Mouse (Mus musculus) frontal cortex, adult (tissue): ENCODE data around the gene Atp5f1.
"Not testable (repeated sequence)": the region's sequence is repeated elsewhere in the genome, so short reads cannot be mapped to it uniquely, and the experiment has no call there.

ENCODE experiments used
- ATAC-seq: cut with Nextera tagmentation; 2 replicates; pipeline ENCODE4 v1.9.2; 2017; ENCODE audit warnings: mild to moderate bottlenecking, moderate library complexity, mixed read lengths; ENCODE audit not compliant: low TSS enrichment

Gene Atp5f1

GRCm38 (mm10) chr3:105931095-105931494 lies 28.8 kb downstream of the Atp5f1 start:
- ATAC-seq: no peak

GRCm38 (mm10) chr3:105929821-105930220 lies 30.1 kb downstream of the Atp5f1 start:
- no peak for ATAC-seq

GRCm38 (mm10) chr3:105928781-105929180 lies 31.1 kb downstream of the Atp5f1 start:
- no peak for ATAC-seq

- no peak for ATAC-seq
Measured at GRCm38 (mm10) chr3:105928195-105928569, 31.7 kb downstream of the Atp5f1 start.

DNA sequence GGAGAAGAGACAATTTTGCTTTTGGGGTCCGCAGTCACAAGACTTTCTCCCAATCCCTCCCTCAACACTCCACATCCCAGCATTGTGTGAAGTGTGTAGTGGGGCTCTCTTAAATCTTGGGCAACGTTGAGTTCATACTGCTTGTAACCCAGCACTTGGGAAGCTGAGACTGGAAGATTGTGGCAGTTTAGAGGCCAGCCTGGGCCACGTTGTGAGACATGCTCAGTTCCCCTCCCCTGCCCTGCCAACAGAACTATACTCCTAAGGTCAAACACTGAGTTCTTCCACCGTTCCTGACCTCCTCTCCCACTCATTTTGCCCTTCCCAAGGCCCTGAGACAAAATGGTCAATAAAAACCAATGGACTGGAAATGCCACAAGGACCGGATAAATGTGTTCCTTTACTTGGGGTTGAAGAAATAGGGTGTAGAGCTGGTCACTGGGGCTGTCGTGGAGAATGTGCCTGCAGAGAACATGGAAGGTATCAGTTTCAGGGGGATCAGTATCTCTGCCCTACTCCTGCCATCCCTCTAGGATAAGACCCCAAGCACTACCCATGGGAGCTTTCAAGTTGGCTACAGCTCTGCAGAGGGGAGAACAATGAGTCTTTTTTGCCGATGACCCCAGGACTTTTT lies 32.2 kb downstream of the Atp5f1 start:
- no peak for ATAC-seq

GRCm38 (mm10) chr3:105924616-105925015 lies 35.3 kb downstream of the Atp5f1 start:
- ATAC-seq: no peak

- no peak for ATAC-seq
Measured at GRCm38 (mm10) chr3:105921959-105922358, 37.9 kb downstream of the Atp5f1 start.

DNA sequence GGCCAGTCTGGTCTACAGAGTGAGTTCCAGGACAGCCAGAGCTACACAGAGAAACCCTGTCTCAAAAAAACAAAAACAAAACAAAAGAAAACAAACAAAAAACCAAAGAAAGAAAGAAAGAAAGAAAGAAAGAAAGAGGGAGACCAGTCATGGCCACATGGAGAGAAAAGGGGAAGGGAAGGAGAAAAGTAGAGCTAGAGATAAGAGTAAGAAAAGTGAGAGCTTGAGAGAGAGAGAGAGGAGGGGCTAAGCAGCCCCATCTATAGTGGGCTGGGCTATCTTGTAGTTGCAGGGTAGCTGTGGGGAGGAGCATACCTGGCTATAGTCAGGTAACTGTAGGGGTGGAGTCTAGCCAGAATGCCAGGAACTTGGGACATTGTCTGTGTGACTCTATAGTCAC lies 39.2 kb downstream of the Atp5f1 start:
- ATAC-seq: not testable (repeated sequence)

DNA sequence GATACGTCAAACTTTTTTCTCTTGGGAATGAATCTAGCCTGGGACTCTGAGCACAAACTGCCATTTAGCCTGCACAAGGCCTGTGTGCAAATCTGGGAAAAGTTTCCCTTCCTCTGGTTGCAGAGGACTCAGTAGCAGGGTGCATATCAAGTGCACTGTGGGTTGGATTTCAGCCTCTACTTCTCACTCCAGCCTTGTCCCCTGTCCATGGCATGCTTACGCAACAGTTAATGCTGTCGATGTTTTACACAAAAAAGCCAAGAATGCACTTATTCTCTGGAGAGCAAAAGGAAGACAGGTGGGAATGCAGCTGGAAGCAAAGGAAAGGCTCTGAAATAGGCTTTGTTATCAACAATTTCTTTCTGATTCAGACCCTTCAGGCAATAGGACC lies 41.5 kb downstream of the Atp5f1 start:
- ATAC-seq: no peak

GRCm38 (mm10) chr3:105917656-105918354 lies 42.1 kb downstream of the Atp5f1 start:
- no peak for ATAC-seq

DNA sequence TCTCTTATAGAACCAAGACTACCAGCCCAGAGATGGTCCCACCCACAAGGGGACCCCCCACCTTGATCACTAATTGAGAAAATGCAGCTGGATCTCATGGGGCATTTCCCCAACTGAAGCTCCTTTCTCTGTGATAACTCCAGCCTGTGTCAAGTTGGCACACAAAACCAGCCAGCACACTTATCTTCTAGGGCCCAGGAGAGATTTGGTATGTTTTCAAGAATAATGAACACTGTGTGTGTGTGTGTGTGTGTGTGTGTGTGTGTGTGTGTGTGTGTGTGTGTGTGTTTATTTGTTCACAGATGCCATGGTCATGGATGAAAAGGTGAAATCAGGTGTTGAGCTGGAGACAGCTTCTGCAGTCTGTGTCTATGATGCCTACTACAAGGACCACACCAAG lies 43.4 kb downstream of the Atp5f1 start:
- ATAC-seq: not testable (repeated sequence)

- ATAC-seq: no peak
Measured at GRCm38 (mm10) chr3:105915281-105915680, 44.6 kb downstream of the Atp5f1 start.

GRCm38 (mm10) chr3:105913839-105914681 lies 45.8 kb downstream of the Atp5f1 start:
- peak; percentile 44; the same call in 1 of the 2 replicates for ATAC-seq

- ATAC-seq: no peak
Measured at GRCm38 (mm10) chr3:105912097-105912880, 47.6 kb downstream of the Atp5f1 start.

GRCm38 (mm10) chr3:105910519-105911190 lies 49.2 kb downstream of the Atp5f1 start:
- no peak for ATAC-seq

DNA sequence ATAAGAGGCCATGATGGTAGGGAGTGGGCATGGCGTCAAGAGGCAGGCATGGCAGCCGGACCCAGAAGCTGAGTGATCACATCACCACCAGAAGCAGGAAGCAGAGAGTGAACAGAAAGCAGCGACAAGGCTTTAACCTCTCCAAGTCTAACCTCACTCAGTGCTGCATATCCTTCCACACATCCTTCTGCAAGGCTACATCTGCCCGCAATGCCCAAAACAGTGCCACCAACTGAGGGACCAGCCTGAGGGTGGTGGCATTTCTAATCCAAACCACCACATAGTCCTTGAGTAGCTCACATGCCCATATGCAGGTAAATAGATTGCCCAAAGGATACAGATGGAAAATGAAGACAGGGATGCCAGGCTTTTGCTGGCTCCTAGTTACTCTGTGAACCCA lies 50.9 kb downstream of the Atp5f1 start:
- no peak for ATAC-seq

- ATAC-seq: no peak
Measured at GRCm38 (mm10) chr3:105907956-105908655, 51.8 kb downstream of the Atp5f1 start.

- ATAC-seq: no peak
Measured at GRCm38 (mm10) chr3:105904721-105905120, 55.2 kb downstream of the Atp5f1 start.

DNA sequence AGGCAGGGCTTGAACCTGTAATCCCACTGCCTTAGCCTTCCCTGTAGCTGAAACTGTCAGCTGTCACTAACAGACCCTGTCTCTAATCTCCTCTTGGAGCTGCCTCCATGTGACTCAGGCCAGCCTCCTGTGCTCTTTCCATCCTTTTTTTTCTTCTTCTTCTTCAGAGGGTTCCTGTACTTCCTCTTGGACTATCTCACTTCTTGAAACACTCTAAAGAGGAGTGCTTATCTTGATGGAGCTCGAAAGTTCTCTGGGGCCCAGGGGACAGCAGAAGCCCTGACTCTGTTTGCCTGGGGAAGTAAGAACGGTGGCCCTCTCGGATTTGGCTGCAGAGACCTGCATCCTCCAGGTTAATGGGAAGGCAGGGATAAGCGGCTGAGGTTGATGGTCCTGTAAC lies 55.7 kb downstream of the Atp5f1 start:
- ATAC-seq: no peak

DNA sequence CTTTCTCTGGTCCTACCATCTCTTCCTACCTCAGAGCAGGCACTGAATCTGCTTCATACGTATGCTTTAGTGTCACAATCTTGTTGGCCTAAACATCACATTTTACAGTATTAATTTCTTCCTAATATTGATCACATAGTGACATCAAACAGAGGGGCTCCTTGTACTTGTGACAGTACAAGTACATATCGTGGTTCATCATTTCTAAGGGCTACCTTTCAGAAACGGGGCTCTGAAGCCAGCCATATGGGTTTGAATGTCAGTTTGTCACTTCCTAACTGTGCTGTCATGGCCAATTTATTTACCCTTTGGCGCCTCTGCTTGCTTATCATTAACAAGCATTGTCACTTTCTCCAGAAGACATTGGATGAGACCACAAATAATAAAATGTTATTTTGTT lies 58.4 kb downstream of the Atp5f1 start:
- ATAC-seq: no peak

GRCm38 (mm10) chr3:105900716-105901115 lies 59.2 kb downstream of the Atp5f1 start:
- ATAC-seq: no peak
